Mouse (Mus musculus): Measurements from ENCODE around the gene Rcn1.

Rcn1 gene

DNA sequence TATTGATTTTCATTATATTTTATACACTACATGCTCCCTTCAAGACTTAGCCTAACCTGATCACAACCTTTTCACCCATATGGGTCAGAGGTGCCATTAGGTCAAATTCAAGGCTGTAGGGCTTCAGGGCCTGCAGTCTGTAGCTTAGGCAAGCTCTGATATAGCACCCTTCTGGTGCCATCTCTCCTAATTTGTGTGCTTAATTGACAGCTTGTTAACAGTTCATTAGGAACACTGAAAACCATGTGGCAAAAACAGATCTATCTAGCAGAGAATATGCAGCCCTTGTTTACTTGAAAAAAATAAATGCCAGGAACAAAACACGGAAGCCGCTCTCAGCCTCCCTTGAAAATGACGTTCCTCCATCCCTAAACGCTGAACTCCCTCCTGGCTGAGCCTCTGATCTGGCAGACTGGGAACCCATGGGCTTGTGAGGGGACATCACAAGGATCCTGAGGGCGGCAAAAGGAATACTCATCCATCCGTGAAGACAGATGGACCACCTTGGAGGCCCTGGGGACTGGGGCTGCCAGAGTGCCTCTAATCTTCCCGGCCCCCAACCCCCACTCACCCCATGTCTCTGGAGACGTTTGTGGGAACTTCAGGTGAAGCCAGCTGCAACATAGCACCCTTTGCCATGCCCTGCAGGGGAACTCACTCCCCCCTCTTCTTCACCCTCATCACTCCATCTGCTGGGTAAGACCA lies 61.8 kb downstream of the Rcn1 start:
- peak; percentile 65 for DNase-seq (ENCODE audit: low spot score)

DNA sequence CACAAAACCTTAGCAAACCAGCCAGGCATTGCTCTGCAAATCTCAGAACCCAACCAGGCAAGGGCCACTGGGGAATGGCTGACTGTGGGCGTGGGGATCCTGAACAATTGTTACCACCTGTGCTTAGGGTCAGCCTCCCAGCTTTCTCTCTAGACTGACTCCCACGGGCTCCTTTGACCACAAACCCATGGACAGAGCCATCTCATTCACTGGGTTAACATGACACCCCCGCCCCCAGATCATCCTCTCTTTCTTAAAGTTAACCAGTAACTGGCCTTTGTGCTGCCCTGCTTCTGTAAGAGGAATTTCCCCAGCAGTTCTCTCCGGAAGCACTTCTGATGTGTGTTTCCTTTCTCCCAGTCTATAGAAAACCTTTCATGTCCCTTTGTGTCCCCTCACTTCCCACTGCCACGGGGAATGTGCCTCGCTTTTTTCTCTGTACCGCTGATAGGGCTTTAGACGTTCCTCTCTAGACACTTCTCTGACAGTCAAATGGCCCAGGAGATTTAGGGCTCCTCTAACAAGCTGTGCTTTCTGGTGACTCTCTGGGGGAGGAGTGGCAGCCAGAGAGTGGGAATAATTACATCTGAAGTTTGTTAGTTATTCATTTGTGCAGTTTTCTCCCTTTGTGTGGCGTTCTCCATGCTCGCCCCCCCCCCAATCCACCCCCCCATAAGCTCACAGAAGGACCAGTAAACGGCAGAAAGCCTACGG lies 62.6 kb downstream of the Rcn1 start:
- peak; percentile 35 for DNase-seq (ENCODE audit: low spot score)
